Mouse (Mus musculus) cerebellum, adult 2 months (tissue): ENCODE measurements around the gene Crx.

ENCODE experiments used
- CTCF ChIP-seq: fragments of 200-500 bp; IDR thresholded peaks from 2 replicates; pipeline ENCODE4 v1.5.1; 2011; ENCODE audit warnings: low read depth, mild to moderate bottlenecking, control low read depth, low read length, moderate library complexity, borderline replicate concordance; ENCODE audit not compliant: insufficient read depth
- POLR2A ChIP-seq: fragments of 200-500 bp; IDR thresholded peaks from 2 replicates; pipeline ENCODE4 v1.6.1; 2011; ENCODE audit warnings: low read length, control low read depth, borderline replicate concordance; ENCODE audit not compliant: insufficient read depth

GRCm38 (mm10) chr7:15881831-15882230 lies 2.1 kb upstream of the Crx start:
- TF ChIP-seq POLR2A, result no peak
- TF ChIP-seq CTCF, result no peak
